Mouse (Mus musculus): ENCODE data around the gene Hint1. TPM values are rescaled to one million over a fixed set of nuclear protein-coding genes. Genes with fewer than 3 reads are reported as not detected.
"Not testable (repeated sequence)": the region's sequence is repeated elsewhere in the genome, so short reads cannot be mapped to it uniquely, and the experiment has no call there.

Hint1 gene
- polyA plus RNA-seq, 1 experiment from 2014 or later: 603 TPM

DNA sequence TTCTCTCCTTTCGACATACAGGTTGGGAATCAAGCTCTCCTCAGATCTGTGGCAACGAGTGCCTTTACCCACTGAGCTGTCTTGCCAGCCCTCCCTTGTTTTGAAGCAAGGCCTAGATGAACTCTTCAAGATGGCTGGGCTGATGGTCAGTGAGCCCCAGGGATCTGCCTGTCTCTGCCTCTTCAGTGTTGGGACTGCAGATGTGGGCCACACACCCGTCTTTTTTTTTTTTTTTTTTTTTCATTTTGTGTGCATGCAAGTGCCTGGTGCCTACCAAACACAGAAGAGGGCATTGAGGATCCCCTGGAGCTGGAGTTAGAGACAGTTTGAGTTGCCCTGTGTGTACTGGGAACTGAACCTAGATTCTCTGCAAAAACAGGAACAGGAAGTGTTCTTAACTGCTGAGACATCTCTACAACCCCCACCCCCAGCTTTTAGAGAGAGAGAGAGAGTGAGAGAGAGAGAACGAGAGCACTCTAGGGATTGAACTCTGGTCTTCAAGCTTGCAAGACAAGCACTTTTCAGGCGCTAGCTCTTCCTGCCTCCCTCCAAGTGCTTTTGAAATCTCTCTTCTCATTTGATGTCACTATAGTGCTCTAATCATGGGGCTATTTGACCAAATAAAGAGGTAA lies 18.1 kb downstream of the Hint1 start:
- ATAC-seq (ENCODE audit: borderline replicate concordance, extremely low read depth, low FRiP score, low TSS enrichment): no peak
- Histone ChIP-seq H3K9ac (no peak overlapping the region), H3K27ac (peak overlapping the region; percentile 71), H3K4me3 (no peak overlapping the region), H3K27me3 (no peaks in the 10 kb centered on the region), H3K4me2 (no peak overlapping the region), H3K9me3 (no peaks in the 10 kb centered on the region), H3K4me1 (peaks cover 32% of the 10 kb centered on the region), H3K36me3 (no peaks in the 10 kb centered on the region)
- 67% methylated on average over 5 of the region's 5 CpGs for WGBS

DNA sequence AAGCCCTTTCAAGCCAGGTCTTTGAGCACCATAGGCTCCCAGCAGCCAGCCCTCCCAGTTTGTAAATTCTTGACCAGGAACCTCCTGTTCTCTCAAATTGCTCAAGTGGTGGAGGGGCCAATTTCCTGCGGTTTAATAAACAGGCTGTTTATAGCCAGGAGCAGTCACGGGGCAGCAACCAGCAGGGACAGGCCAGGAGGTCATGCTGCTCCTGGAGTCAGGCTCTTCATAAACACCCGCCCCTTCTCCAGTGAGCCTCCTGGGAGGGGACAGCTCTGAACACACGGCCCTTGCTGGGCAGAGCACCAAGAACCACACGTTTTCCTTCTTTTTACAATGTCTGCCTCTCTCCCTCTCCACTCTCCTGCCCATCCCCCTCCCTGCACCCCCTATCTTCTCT lies 18.8 kb downstream of the Hint1 start:
- Histone ChIP-seq H3K4me2 (no peak overlapping the region), H3K27me3 (no peaks in the 10 kb centered on the region), H3K36me3 (no peaks in the 10 kb centered on the region), H3K27ac (peak overlapping the region; percentile 71), H3K4me3 (no peak overlapping the region), H3K9ac (no peak overlapping the region), H3K4me1 (peaks cover 27% of the 10 kb centered on the region), H3K9me3 (no peaks in the 10 kb centered on the region)
- WGBS: 9% methylated on average over 5 of the region's 5 CpGs
- ATAC-seq (ENCODE audit: borderline replicate concordance, extremely low read depth, low FRiP score, low TSS enrichment): peak; percentile 84

DNA sequence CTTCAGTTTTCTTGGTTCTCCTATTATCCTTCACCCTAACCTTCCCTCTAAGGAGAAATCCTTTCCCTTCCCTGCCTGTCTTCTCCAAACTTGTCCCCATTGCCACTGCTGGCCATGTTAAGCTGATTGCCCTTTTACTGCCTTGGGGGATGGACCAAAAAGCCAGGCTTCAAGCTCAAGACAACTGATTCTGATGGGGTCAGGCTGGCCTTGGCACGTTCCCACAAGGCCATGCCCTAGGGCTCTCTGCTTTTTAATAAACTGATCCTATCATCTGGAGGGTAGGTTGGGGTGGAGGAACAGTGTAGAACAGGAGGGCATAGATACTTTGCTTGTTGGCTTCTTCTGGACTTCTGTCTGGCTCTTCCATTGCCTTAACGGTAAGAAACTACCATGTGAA lies 19.2 kb downstream of the Hint1 start:
- no peak for ATAC-seq (ENCODE audit: borderline replicate concordance, extremely low read depth, low FRiP score, low TSS enrichment)
- H3K27me3 ChIP-seq: no peaks in the 10 kb centered on the region
- H3K36me3 ChIP-seq: no peaks in the 10 kb centered on the region
- no peak overlapping the region for H3K4me3 ChIP-seq
- H3K4me1 ChIP-seq: peaks cover 24% of the 10 kb centered on the region
- no peak overlapping the region for H3K4me2 ChIP-seq
- WGBS: 86% methylated on average over 2 of the region's 2 CpGs
- no peak overlapping the region for H3K9ac ChIP-seq
- 0 out of 2 replicates have a peak overlapping the region, but pooled peaks have one; percentile 71 for H3K27ac ChIP-seq
- no peaks in the 10 kb centered on the region for H3K9me3 ChIP-seq

DNA sequence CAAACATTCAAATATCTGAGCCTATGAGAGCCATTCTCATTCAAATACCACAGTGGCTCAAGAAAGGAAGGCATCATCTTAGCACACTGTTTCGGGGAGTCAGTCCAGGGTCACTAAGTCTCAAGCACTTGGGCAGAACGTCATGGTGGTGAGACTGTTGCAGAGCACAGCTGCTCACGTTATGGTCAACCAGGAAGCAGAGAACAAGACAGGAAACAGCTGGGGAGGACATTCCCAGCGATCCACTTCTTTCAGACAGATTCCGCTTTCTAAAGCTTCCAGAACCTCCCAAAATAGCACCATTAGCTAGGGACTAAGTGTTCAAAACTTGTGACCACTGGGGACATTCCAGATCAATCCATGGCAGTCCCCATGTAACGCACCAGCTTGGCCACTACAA lies 21.7 kb downstream of the Hint1 start:
- no peak overlapping the region for H3K27ac ChIP-seq
- no peak for ATAC-seq (ENCODE audit: borderline replicate concordance, extremely low read depth, low FRiP score, low TSS enrichment)
- peaks cover 14% of the 10 kb centered on the region for H3K4me1 ChIP-seq
- no peaks in the 10 kb centered on the region for H3K9me3 ChIP-seq
- no peak overlapping the region for H3K9ac ChIP-seq
- 53% methylated on average over 6 of the region's 6 CpGs for WGBS
- no peaks in the 10 kb centered on the region for H3K27me3 ChIP-seq
- no peak overlapping the region for H3K4me3 ChIP-seq
- H3K4me2 ChIP-seq: no peak overlapping the region
- H3K36me3 ChIP-seq: no peaks in the 10 kb centered on the region

- no peaks in the 10 kb centered on the region for H3K4me1 ChIP-seq
- no peaks in the 10 kb centered on the region for H3K36me3 ChIP-seq
- H3K9ac ChIP-seq: no peak overlapping the region
- no peaks in the 10 kb centered on the region for H3K9me3 ChIP-seq
- H3K27me3 ChIP-seq: no peaks in the 10 kb centered on the region
- 80% methylated on average over 5 of the region's 5 CpGs for WGBS
- H3K27ac ChIP-seq: no peak overlapping the region
- no peak overlapping the region for H3K4me3 ChIP-seq
- no peak for ATAC-seq (ENCODE audit: borderline replicate concordance, extremely low read depth, low FRiP score, low TSS enrichment)
- no peak overlapping the region for H3K4me2 ChIP-seq
Measured at GRCm38 (mm10) chr11:54891341-54891740, 25.2 kb downstream of the Hint1 start.

DNA sequence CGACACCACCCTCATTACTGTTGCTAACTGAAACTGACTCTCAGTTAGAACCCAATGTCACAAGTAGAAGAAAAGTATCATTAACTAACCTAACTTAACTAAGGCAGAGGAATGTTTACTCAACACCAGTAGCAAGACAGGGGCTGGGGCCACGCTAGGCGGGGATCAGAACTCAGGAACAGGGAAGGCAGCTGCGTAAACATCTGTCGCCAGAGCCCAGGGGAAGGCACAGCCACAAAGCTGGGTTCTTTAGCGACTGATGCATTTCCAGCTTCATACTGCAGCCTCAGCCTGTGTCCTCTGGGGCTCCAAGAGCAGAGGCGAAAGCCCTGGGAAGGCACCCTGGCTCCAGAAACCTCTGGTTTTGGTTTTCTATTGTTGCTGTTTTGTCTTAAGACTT lies 25.9 kb downstream of the Hint1 start:
- Histone ChIP-seq H3K27me3 (no peaks in the 10 kb centered on the region), H3K4me3 (no peak overlapping the region), H3K36me3 (no peaks in the 10 kb centered on the region), H3K4me1 (no peaks in the 10 kb centered on the region), H3K4me2 (no peak overlapping the region), H3K9ac (no peak overlapping the region), H3K9me3 (no peaks in the 10 kb centered on the region), H3K27ac (no peak overlapping the region)
- ATAC-seq (ENCODE audit: borderline replicate concordance, extremely low read depth, low FRiP score, low TSS enrichment): no peak
- 35% methylated on average over 7 of the region's 7 CpGs for WGBS

DNA sequence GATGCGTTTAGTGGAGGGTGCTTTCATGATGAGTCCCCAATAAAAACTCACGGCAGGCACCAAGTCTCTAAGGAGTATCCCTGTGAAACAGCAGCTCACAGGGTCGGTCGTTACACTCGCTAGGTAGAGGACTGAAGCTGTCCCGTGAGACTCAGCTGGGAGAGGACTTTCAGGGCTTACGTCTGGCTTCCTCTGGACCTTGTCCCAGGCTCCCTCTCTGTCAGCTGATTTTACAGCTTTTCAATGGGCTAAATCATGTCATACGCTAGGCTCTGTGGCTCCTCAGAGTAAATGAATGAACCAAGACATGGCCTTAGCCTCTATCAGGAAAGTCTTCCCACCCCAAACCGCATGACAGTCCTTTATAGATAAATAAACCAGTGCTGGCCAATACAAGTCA lies 28.4 kb downstream of the Hint1 start:
- no peak overlapping the region for H3K27ac ChIP-seq
- no peak overlapping the region for H3K4me3 ChIP-seq
- WGBS: 70% methylated on average over 9 of the region's 9 CpGs
- H3K36me3 ChIP-seq: no peaks in the 10 kb centered on the region
- no peak overlapping the region for H3K4me2 ChIP-seq
- ATAC-seq (ENCODE audit: borderline replicate concordance, extremely low read depth, low FRiP score, low TSS enrichment): no peak
- H3K9me3 ChIP-seq: no peaks in the 10 kb centered on the region
- H3K27me3 ChIP-seq: no peaks in the 10 kb centered on the region
- H3K9ac ChIP-seq: no peak overlapping the region
- no peaks in the 10 kb centered on the region for H3K4me1 ChIP-seq

GRCm38 (mm10) chr11:54896646-54897045 lies 30.5 kb downstream of the Hint1 start:
- not testable (repeated sequence) for H3K9me3 ChIP-seq; H3K27ac ChIP-seq; H3K36me3 ChIP-seq; H3K4me1 ChIP-seq; H3K4me2 ChIP-seq; H3K9ac ChIP-seq; ATAC-seq (ENCODE audit: borderline replicate concordance, extremely low read depth, low FRiP score, low TSS enrichment); H3K4me3 ChIP-seq; H3K27me3 ChIP-seq
- WGBS: 81% methylated on average over 3 of the region's 3 CpGs

- no peak for ATAC-seq (ENCODE audit: borderline replicate concordance, extremely low read depth, low FRiP score, low TSS enrichment)
- WGBS: 50% methylated on average over 5 of the region's 5 CpGs
Measured at GRCm38 (mm10) chr11:54897470-54897869, 31.3 kb downstream of the Hint1 start.

GRCm38 (mm10) chr11:54899657-54900056 lies 33.5 kb downstream of the Hint1 start:
- Histone ChIP-seq H3K4me3 (no peak overlapping the region), H3K9ac (no peak overlapping the region), H3K4me1 (peaks cover 20% of the 10 kb centered on the region), H3K36me3 (no peaks in the 10 kb centered on the region), H3K27ac (no peak overlapping the region), H3K4me2 (no peak overlapping the region), H3K27me3 (no peaks in the 10 kb centered on the region), H3K9me3 (no peaks in the 10 kb centered on the region)
- 57% methylated on average over 4 of the region's 4 CpGs for WGBS
- no peak for ATAC-seq (ENCODE audit: borderline replicate concordance, extremely low read depth, low FRiP score, low TSS enrichment)

More at GRCm38 (mm10) chr11:54897470-54897869, 31.3 kb downstream of the Hint1 start:
- no peaks in the 10 kb centered on the region for H3K36me3 ChIP-seq
- peaks cover 3% of the 10 kb centered on the region; the same call in 1 of the 2 replicates for H3K4me1 ChIP-seq
- no peaks in the 10 kb centered on the region for H3K9me3 ChIP-seq
- H3K4me2 ChIP-seq: no peak overlapping the region
- no peak overlapping the region for H3K9ac ChIP-seq
- no peak overlapping the region for H3K27ac ChIP-seq
- H3K27me3 ChIP-seq: no peaks in the 10 kb centered on the region
- no peak overlapping the region for H3K4me3 ChIP-seq

GRCm38 (mm10) chr11:54902333-54903323 lies 36.4 kb downstream of the Hint1 start, which contains the start of gene Gpx3:
Gene Gpx3 (plus strand): TSS chr11:54902453.
- H3K36me3 ChIP-seq: no peaks in the 10 kb centered on the region
- peak within 1 kb of the TSS; percentile 30 for H3K9ac ChIP-seq
- H3K4me3 ChIP-seq: peak within 1 kb of the TSS; percentile 54
- WGBS: 12% methylated on average over 42 of the region's 45 CpGs
- H3K4me2 ChIP-seq: peak within 1 kb of the TSS; percentile 89
- H3K27ac ChIP-seq: 0 out of 2 replicates have a peak within 1 kb of the TSS, but pooled peaks have one; percentile 24
- H3K4me1 ChIP-seq: peaks cover 20% of the 10 kb centered on the region
- no peaks in the 10 kb centered on the region for H3K27me3 ChIP-seq
- no peaks in the 10 kb centered on the region for H3K9me3 ChIP-seq
- ATAC-seq (ENCODE audit: borderline replicate concordance, extremely low read depth, low FRiP score, low TSS enrichment): peak; percentile 86; the same call in 1 of the 2 replicates

DNA sequence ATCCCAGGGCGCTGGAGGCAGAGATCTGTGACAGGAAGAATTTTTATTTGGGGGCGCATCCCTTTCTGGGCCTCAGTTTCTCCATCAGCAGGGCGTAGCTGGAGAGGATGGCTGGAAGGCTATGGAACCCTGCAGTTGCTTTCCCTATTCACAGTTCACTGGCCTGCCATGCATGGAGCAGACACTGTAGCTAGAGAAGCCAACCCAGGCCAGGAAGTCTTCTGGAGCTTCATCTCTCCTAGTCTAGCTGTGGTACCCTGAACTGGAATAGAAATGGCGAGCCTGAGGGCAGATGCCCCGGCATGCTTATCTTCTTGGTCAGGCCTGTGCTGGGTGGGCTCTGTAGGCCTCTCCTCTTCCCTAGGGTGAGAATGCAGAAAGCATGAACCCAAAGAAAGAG lies 37.2 kb downstream of the Hint1 start:
- Histone ChIP-seq H3K27me3 (no peaks in the 10 kb centered on the region), H3K9ac (peak overlapping the region; percentile 30), H3K4me2 (peak overlapping the region; percentile 89), H3K4me1 (peaks cover 20% of the 10 kb centered on the region), H3K9me3 (no peaks in the 10 kb centered on the region), H3K27ac (0 out of 2 replicates have a peak overlapping the region, but pooled peaks have one; percentile 24), H3K36me3 (0 out of 2 replicates have a peak, but pooled peaks cover 2% of the 10 kb centered on the region), H3K4me3 (peak overlapping the region; percentile 54)
- 57% methylated on average over 5 of the region's 5 CpGs for WGBS
- no peak for ATAC-seq (ENCODE audit: borderline replicate concordance, extremely low read depth, low FRiP score, low TSS enrichment)
